In genomic region chr11:69543598-69543997, GRCm38 (mm10) we compare ENCODE assay signal across 13 mouse cellular contexts. TPM values are rescaled to one million over a fixed set of nuclear protein-coding genes. Genes with fewer than 3 reads are reported as not detected.
DNase-seq lines count a peak whose midpoint lies in the region; ATAC-seq and TF ChIP-seq lines count a peak whose summit lies in the region.
"Had no signal": no experiment of that assay in that cellular context is flagged by ENCODE, and none has a peak within 500 bp of the region (broad histone marks: within the 10 kb centered on the region; RNA-seq: fewer than 3 reads in every experiment).

No protein-coding gene starts in this region.

- no peak for TF ChIP-seq POLR2A in testis, adult 2 months (IDR thresholded peaks at IDR 0.05; ENCODE audit: control insufficient read depth, low read depth, low read length)
- TF ChIP-seq POLR2A in lung, adult 2 months (IDR thresholded peaks at IDR 0.05; ENCODE audit: borderline replicate concordance, extremely low read depth, low read depth, low read length): no peak

- H3K36me3 ChIP-seq in testis, adult 2 months (ENCODE audit: control insufficient read depth, insufficient read depth, low read length): peaks cover 1% of the 10 kb centered on the region; the same call in 1 of the 2 replicates
- H3K36me3 ChIP-seq in hindbrain, embryonic 12.5 days: no peaks in the 10 kb centered on the region
- no peaks in the 10 kb centered on the region for H3K36me3 ChIP-seq in midbrain, embryonic 12.5 days
- H3K36me3 ChIP-seq: G1E; heart, embryonic 15.5 days; liver, embryonic 13.5 days had no signal

- intact Hi-C loops in left cerebral cortex, postnatal 14 days (cut with DNase I): no loop called here

- H3K4me2 ChIP-seq in hindbrain, embryonic 12.5 days (replicated peaks): no peak overlapping the region
- H3K4me2 ChIP-seq in midbrain, embryonic 12.5 days (replicated peaks): 0 out of 2 replicates have a peak overlapping the region, but pooled peaks have one; percentile 2
- H3K4me2 ChIP-seq: heart, embryonic 15.5 days; liver, embryonic 13.5 days had no signal

- no peak for DNase-seq in testis, postnatal 14 days (ENCODE audit: low spot score)
- no peak for DNase-seq in left cerebral cortex, postnatal 14 days (ENCODE audit: low spot score in 2 of 2)
- no peak for DNase-seq in cerebellum, postnatal 4 days (ENCODE audit: low spot score in 2 of 2)
- no peak for DNase-seq in layer of hippocampus, adult 9-11 months
- DNase-seq in lung, adult 2 months: no peak
- DNase-seq: adrenal gland, postnatal 25 days; liver, embryonic 13.5 days; lung, postnatal 4 days had no signal

- H3K4me1 ChIP-seq in testis, adult 2 months (ENCODE audit: control insufficient read depth, insufficient read depth, low read length): peaks cover 14% of the 10 kb centered on the region
- peaks cover 36% of the 10 kb centered on the region for H3K4me1 ChIP-seq in hindbrain, embryonic 12.5 days
- peaks cover 52% of the 10 kb centered on the region for H3K4me1 ChIP-seq in midbrain, embryonic 12.5 days
- peaks cover 4% of the 10 kb centered on the region; the same call in 1 of the 2 replicates for H3K4me1 ChIP-seq in lung, adult 2 months (ENCODE audit: control insufficient read depth, insufficient read depth, low read length)

- no peaks in the 10 kb centered on the region for H3K27me3 ChIP-seq in testis, adult 2 months (ENCODE audit: control insufficient read depth, insufficient read depth, low read length)
- no peaks in the 10 kb centered on the region for H3K27me3 ChIP-seq in hindbrain, embryonic 12.5 days
- no peaks in the 10 kb centered on the region; the same call in 1 of the 2 replicates for H3K27me3 ChIP-seq in midbrain, embryonic 12.5 days

- no peaks in the 10 kb centered on the region for H3K9me3 ChIP-seq in hindbrain, embryonic 12.5 days (replicated peaks)
- H3K9me3 ChIP-seq in midbrain, embryonic 12.5 days: no peaks in the 10 kb centered on the region
- H3K9me3 ChIP-seq: G1E; heart, embryonic 15.5 days; liver, embryonic 13.5 days had no signal

- no peak for ATAC-seq in hindbrain, embryonic 12.5 days (ENCODE audit: low FRiP score)
- no peak for ATAC-seq in midbrain, embryonic 12.5 days (ENCODE audit: low FRiP score, low read depth)

- peak overlapping the region; percentile 44; the same call in 1 of the 2 replicates for H3K27ac ChIP-seq in testis, adult 2 months (ENCODE audit: control insufficient read depth, insufficient read depth, low read depth, low read length)
- peak overlapping the region; percentile 52; the same call in 1 of the 2 replicates for H3K27ac ChIP-seq in hindbrain, embryonic 12.5 days
- peak overlapping the region; percentile 63 for H3K27ac ChIP-seq in midbrain, embryonic 12.5 days (replicated peaks)
- H3K27ac ChIP-seq: heart, embryonic 15.5 days; liver, embryonic 13.5 days had no signal

- no peak for TF ChIP-seq CTCF in testis, adult 2 months (IDR thresholded peaks at IDR 0.05; ENCODE audit: control insufficient read depth, insufficient read depth, insufficient replicate concordance, low read depth, low read length)
- TF ChIP-seq CTCF in lung, adult 2 months (IDR thresholded peaks at IDR 0.05; ENCODE audit: insufficient read depth, low read length): no peak

- H3K9ac ChIP-seq in hindbrain, embryonic 12.5 days: no peak overlapping the region
- 0 out of 2 replicates have a peak overlapping the region, but pooled peaks have one; percentile 15 for H3K9ac ChIP-seq in midbrain, embryonic 12.5 days (replicated peaks)
- H3K9ac ChIP-seq: heart, embryonic 15.5 days; liver, embryonic 13.5 days had no signal

- H3K4me3 ChIP-seq in testis, adult 2 months (ENCODE audit: control insufficient read depth, low read depth, low read length): peak overlapping the region; percentile 54
- H3K4me3 ChIP-seq in hindbrain, embryonic 12.5 days: no peak overlapping the region
- no peak overlapping the region for H3K4me3 ChIP-seq in midbrain, embryonic 12.5 days
- H3K4me3 ChIP-seq in lung, adult 2 months (replicated peaks; ENCODE audit: extremely low read depth, low read depth, low read length): no peak overlapping the region
- H3K4me3 ChIP-seq: heart, embryonic 15.5 days; liver, embryonic 13.5 days had no signal

- 10% methylated on average over 3 of the region's 3 CpGs for WGBS in hindbrain, embryonic 12.5 days
- 7% methylated on average over 3 of the region's 3 CpGs for WGBS in midbrain, embryonic 12.5 days
- 55% methylated on average over 3 of the region's 3 CpGs for WGBS in lung, adult 2 months

RNA-seq across cellular contexts. Expression of gene Dnah2, which starts 5.3 kb away (rescaled TPM):
- 39.3 and 42.7 TPM in 2 replicates for polyA plus RNA-seq in testis, adult 2 months (2012; rRNA removed)
- 1.4 and 2.5 TPM in 2 replicates for polyA plus RNA-seq in hindbrain, embryonic 12.5 days (2016; fragmentation: Nextera tagmentation; extraction: Ambion mirVana)
- 1.9 and 2.3 TPM in 2 replicates for polyA plus RNA-seq in midbrain, embryonic 12.5 days (2016; fragmentation: Nextera tagmentation; extraction: Ambion mirVana)
- total RNA-seq in left cerebral cortex, postnatal 14 days (2021): 1 to 10 TPM; 3.5 to 3.6 TPM
- 3.1 TPM in 2 replicates for polyA plus RNA-seq in lung, adult 2 months (2012; rRNA removed)

RNA-seq across cellular contexts. Expression of gene Efnb3, which starts 16.4 kb away (rescaled TPM):
- 2.7 and 3.3 TPM in 2 replicates for polyA plus RNA-seq in testis, adult 2 months (2012; rRNA removed)
- 95.7 and 106 TPM in 2 replicates for polyA plus RNA-seq in hindbrain, embryonic 12.5 days (2016; fragmentation: Nextera tagmentation; extraction: Ambion mirVana)
- 78.3 and 84.6 TPM in 2 replicates for polyA plus RNA-seq in midbrain, embryonic 12.5 days (2016; fragmentation: Nextera tagmentation; extraction: Ambion mirVana)
- total RNA-seq in left cerebral cortex, postnatal 14 days (2021): 100 to 1,000 TPM in 1 of 2 experiments, 10 to 100 TPM in 1; 71.8 to 100 TPM
- polyA plus RNA-seq in lung, adult 2 months (2012; rRNA removed): 0.88 and 1.0 TPM in 2 replicates

RNA-seq across cellular contexts. Expression of gene Wrap53, which starts 36.5 kb away (rescaled TPM):
- 9.5 and 9.7 TPM in 2 replicates for polyA plus RNA-seq in testis, adult 2 months (2012; rRNA removed)
- polyA plus RNA-seq in hindbrain, embryonic 12.5 days (2016; fragmentation: Nextera tagmentation; extraction: Ambion mirVana): 29.7 and 29.9 TPM in 2 replicates
- polyA plus RNA-seq in midbrain, embryonic 12.5 days (2016; fragmentation: Nextera tagmentation; extraction: Ambion mirVana): 29.6 and 33.2 TPM in 2 replicates
- 1 to 10 TPM; 6.9 to 8.3 TPM for total RNA-seq in left cerebral cortex, postnatal 14 days (2021)
- 11.9 and 15.0 TPM in 2 replicates for polyA plus RNA-seq in lung, adult 2 months (2012; rRNA removed)

RNA-seq across cellular contexts. Expression of gene Trp53, which starts 36.6 kb away (rescaled TPM):
- polyA plus RNA-seq in testis, adult 2 months (2012; rRNA removed): 22.1 TPM in 2 replicates
- polyA plus RNA-seq in hindbrain, embryonic 12.5 days (2016; fragmentation: Nextera tagmentation; extraction: Ambion mirVana): 105 and 109 TPM in 2 replicates
- 109 and 117 TPM in 2 replicates for polyA plus RNA-seq in midbrain, embryonic 12.5 days (2016; fragmentation: Nextera tagmentation; extraction: Ambion mirVana)
- total RNA-seq in left cerebral cortex, postnatal 14 days (2021): 10 to 100 TPM; 21.2 to 21.9 TPM
- 66.8 and 75.0 TPM in 2 replicates for polyA plus RNA-seq in lung, adult 2 months (2012; rRNA removed)

Comparison
In these comparisons a context has a peak if more than half of its experiments do, and no peak if none do; other contexts are left out.
1. RNA of gene Efnb3, which starts 16.4 kb away (polyA plus RNA-seq): 95.7 to 106 TPM in hindbrain, embryonic 12.5 days and 78.3 to 84.6 TPM in midbrain, embryonic 12.5 days; 2.7 to 3.3 TPM in testis, adult 2 months and 0.88 to 1.0 TPM in lung, adult 2 months; every median in the first group is over 10 times any median in the second.
2. Peak in every context shown above with its lines, with median percentiles within 50 percentile points of each other: H3K27ac ChIP-seq.